Mouse (Mus musculus) urinary bladder, adult 18-20 months (tissue): ENCODE measurements at regions not wholly inside any gene's neighbourhood (a gene's known extent, or its start where the extent isn't known, plus 50 kb on each side); places are given as distances from the start of the nearest gene placed in this dataset.

Experiments
- DNase-seq, 2 experiments: peaks; one replicate each; pipeline ENCODE4 v3.0.0; 2022; ENCODE audit warnings: low spot score in 2 of 2, mixed read lengths in 2 of 2

- DNase-seq: no peak
Observed at GRCm38 (mm10) chr5:28919296-28920063, 276.3 kb upstream of the Rnf32 start.

GRCm38 (mm10) chr5:28904500-28904899 lies 291.3 kb upstream of the Rnf32 start:
- DNase-seq: no peak

GRCm38 (mm10) chr5:28903805-28904320 lies 291.9 kb upstream of the Rnf32 start:
- no peak for DNase-seq

- DNase-seq: no peak
Observed at GRCm38 (mm10) chr5:28892703-28893249, 303.0 kb upstream of the Rnf32 start.

GRCm38 (mm10) chr5:28891988-28892387 lies 303.8 kb upstream of the Rnf32 start:
- no peak for DNase-seq

- DNase-seq: no peak
Observed at GRCm38 (mm10) chr5:28884746-28885365, 310.9 kb upstream of the Rnf32 start.

GRCm38 (mm10) chr5:28876199-28876598 lies 319.6 kb upstream of the Rnf32 start:
- DNase-seq: no peak

GRCm38 (mm10) chr5:28873600-28874265 lies 322.1 kb upstream of the Rnf32 start:
- no peak for DNase-seq

GRCm38 (mm10) chr5:28859604-28860371 lies 336.0 kb upstream of the Rnf32 start:
- no peak for DNase-seq

- no peak for DNase-seq
Observed at GRCm38 (mm10) chr5:28838141-28838925, 357.5 kb upstream of the Rnf32 start.

GRCm38 (mm10) chr5:28819091-28819490 lies 352.0 kb upstream of the Shh start:
- DNase-seq: no peak

GRCm38 (mm10) chr5:28807950-28808349 lies 340.9 kb upstream of the Shh start:
- no peak for DNase-seq

GRCm38 (mm10) chr5:28799464-28799863 lies 332.4 kb upstream of the Shh start:
- DNase-seq: no peak

- no peak for DNase-seq
Observed at GRCm38 (mm10) chr5:28798361-28798760, 331.3 kb upstream of the Shh start.

- DNase-seq: no peak
Observed at GRCm38 (mm10) chr5:28795130-28795758, 328.2 kb upstream of the Shh start.

GRCm38 (mm10) chr5:28793781-28794180 lies 326.7 kb upstream of the Shh start:
- no peak for DNase-seq

GRCm38 (mm10) chr5:28785347-28786060 lies 318.4 kb upstream of the Shh start:
- no peak for DNase-seq

GRCm38 (mm10) chr5:28784339-28784966 lies 317.4 kb upstream of the Shh start:
- DNase-seq: no peak
